Mouse (Mus musculus) left cerebral cortex, adult 18-20 months (tissue): ENCODE results near the gene Bglap3. TPM values are rescaled to one million over a fixed set of nuclear protein-coding genes. Genes with fewer than 3 reads are reported as not detected.
"Not testable (repeated sequence)": the region's sequence is repeated elsewhere in the genome, so short reads cannot be mapped to it uniquely, and the experiment has no call there.

Source experiments
- DNase-seq, 2 experiments: peaks; one replicate each; pipeline ENCODE4 v3.0.0; 2021 to 2022; ENCODE audit warnings: low spot score in 2 of 2, mixed read lengths in 1 of 2
- long read RNA-seq, 2 experiments: library from polyadenylated mRNA; stranded (forward); transcript quantifications; one replicate each; pipeline ENCODE4 v2.0.0; 2021
- total RNA-seq, 2 experiments: library from RNA; stranded (reverse); gene quantifications; 2 replicates each; pipeline ENCODE4 v1.2.3; 2021

The Bglap3 gene
- total RNA-seq: 1 to 10 TPM; 1.7 to 1.9 TPM
- long read RNA-seq, experiment 1, partial matches to known transcripts: 0 of 4 reads
- long read RNA-seq, experiment 1, other reads (novel, unspliced or antisense): 2 of 4 reads
- long read RNA-seq, experiment 2, partial matches to known transcripts: 0 of 1 reads
- long read RNA-seq, experiment 2, other reads (novel, unspliced or antisense): 1 of 1 reads

DNA sequence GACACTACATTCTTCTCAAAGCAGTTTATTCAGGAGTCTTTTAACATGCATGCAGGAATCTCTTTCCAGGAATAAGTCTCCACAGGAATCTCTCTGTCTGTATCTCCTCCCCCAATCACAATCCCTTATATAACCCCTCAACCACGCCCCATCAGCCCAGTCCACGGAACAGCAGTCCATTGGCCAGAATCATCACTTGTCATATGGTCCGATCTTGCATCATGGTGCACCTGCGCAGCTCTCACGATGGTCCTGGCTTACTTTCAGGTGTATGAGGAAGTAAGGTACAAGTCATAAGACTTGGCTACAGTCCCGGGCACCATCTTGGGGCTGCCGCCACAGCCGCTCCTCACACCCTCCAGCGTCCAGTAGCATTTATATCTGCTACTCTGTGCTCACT lies at the start of gene Bglap3:
Bglap3 (minus strand) TSS at position 101 of the 400 bp plus-strand sequence.
- DNase-seq: not testable (repeated sequence)

DNA sequence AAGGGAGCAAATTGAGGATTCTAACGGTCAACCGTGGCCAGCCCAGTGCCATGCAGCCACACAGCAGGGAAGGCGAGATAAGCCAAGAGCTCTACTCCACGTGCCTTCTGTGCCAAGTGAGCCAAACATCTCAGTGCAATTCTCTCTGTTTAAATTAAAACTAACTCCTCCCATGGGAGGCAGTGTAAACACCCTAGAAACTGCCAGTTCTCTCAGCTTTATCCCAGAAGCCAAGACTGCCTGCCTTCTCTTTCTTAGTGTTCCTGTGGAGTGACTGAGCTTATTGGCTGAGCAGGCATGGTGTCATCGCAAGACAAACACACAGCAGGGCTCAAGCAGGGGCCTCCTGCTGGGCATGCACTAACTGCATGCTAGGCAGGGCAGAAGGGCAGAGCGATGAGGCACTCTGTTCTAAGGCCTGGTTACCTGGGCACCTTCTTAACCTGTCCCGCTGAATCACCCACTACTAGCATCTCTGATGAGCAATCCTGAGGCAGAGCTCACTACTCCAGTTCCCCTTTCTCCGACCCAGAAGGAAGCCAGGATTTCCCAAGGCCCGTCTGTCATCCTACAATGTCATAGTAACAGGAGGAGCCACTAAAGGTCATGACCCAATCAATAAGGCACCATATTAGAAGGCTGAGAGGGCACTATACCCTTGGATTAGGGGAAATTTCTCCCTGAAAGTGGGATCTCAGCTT lies 49.6 kb upstream of the Bglap3 start:
- DNase-seq: peak; percentile 21 to 41

DNA sequence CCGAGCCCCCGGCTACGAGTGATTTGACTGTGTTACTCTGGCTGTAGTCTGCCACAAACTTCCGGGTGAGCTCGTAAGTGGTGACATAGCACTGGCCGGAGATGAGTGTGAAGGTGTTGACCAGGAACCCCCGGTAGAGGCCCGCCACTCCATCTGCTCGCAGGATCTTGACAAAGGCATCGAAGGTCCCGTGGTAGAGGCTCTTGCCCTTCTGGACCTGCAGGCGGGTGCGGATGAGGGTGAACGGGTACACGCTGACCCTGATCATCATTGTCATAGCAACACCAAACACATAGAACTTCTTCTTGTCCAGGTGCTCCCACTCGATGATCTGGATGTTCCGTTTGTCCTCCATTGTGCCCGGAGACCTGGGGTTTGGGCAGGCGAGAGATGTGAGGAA lies 48.2 kb upstream of the Bglap3 start:
- DNase-seq: no peak

DNA sequence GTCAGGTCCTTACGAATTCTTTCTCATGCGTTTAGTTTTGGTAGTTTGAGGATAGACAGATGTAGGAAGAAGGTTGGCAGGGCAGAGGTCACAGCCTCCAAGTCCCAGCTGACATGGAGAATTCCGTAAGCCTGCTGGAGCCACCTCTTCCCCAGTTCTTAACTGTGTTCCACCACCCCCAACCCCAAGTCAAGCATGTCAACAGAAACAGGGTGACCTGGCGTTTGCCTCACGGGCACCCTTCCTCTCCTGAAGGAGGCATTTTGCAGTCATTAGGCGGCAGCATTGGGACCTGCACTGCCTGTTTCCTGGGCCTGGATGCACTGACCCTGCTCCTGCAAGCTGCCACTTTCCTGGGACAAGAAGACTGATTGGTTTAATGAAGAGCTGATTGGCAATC lies 45.5 kb upstream of the Bglap3 start:
- DNase-seq: no peak

DNA sequence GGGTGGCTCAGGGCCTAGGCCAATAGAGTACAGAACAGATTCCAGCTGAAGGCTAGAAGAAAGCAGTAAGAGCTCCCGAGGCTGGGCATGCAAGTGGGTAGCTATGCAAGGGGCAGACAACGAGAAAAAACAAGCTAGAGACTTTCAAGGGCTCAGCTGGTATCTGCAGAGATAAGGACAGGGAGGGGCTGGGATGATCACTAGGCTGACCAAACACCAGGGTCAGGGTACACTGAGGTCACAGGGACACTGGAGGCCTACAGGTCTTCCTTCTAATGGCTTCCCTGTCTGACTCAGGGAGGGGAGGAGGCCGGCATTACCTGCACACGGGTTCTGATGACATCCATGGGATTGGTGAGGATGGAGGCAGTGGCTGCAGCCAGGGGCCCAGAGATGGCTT lies 43.1 kb upstream of the Bglap3 start:
- no peak for DNase-seq

DNA sequence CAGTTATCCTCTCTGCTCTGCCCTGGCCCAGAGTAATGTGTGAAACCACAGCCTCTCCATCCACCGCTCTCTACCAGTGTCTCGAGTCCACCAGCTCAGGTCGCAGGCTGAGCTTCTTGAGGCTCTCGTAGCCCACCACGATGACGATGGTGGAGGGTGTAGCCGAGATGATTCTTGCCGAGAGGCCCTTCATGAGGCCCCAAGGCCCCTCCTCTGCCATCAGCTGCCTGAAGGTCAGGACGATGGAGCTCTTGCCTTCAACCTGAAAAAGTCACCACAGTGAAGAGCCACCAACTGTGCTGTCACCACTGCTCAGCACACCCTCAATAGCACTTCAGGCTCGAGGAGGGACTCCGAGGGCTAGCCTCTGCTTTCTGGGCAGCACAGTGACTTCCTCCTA lies 40.1 kb upstream of the Bglap3 start:
- DNase-seq: no peak

DNA sequence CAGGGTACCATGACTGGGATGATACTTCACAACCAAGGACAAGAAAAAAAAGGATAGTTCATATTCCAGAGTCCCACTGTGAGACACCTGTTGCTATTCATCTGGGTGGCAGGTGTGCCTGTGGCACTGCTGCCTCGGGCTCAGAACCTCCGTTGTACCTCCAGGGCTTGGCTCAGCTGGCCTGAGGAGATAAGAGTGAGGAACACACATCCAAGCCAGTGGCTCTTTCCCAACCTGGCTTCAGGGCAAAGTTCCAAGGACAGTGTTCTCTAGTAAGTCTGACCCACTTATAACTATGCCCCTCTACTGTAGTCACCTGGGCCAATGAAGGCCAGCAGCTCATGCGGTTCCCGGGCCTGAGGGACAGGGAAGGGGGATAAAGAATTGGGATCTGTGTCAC lies 39.1 kb upstream of the Bglap3 start:
- no peak for DNase-seq

DNA sequence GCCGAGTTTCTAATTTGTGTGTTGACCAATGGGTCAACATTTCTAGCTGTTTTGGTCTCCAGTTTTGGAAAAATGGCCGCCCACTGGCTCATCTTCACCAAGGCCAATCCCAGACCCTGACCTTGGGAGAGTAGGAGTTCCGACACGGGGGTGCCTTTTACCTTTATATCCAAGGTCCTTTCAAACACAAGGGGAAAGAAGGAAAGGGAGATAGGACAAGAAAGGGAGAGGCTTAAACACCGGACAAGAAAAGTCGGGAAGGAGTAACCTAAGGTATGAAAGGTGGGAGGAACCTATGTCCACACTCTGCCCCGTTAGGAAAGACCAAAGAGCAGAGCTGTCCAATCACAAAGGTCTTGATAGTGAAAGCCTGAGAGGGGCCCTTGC lies 38.1 kb upstream of the Bglap3 start:
- no peak for DNase-seq

DNA sequence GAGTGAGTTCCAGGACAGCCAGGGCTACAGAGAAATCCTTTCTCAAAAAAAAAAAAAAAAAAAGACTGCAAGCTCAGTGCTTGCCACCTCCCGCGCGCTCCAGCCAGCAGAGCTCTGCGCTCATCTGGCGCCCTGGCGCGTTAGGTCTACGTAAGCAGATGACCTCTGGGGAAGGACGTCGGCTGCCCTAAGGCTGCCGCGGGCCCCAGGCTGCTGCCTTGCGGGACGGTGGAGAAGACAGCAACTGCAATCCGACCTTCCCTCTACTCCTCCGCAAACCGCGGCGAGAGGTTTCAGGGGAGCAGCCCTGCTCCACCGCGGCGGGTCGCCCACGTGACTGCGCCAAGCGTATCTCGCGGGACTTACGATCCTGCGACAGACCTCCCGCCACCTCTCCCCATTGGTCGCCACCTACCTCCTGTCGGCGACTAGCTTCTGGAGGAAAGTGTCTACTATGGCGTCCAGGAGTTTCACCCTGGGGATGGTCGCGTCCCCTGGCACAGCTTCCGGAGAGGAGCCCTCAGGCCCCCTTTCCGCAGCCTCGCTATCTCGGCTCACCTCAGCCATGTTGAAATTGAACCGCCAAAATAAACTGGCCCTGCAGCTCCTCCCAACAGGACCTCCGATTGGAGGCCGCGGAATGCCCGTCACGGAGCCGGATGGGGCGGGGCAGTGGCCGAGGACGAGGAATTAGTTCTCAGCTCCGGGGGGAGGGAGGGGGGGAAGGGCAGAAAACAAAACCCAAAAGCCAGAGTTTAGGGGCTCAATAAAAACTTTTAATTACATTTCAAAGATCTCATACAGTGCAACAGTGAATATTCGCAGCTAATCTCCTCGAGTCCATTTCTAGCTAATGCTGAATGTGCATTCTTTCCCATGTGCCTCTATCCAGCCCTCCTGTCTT lies 37.5 kb upstream of the Bglap3 start, which contains the start of gene Pmf1:
Pmf1 (minus strand) TSS at position 591 of the 904 bp plus-strand sequence.
- DNase-seq: peak; percentile 86 to 88

DNA sequence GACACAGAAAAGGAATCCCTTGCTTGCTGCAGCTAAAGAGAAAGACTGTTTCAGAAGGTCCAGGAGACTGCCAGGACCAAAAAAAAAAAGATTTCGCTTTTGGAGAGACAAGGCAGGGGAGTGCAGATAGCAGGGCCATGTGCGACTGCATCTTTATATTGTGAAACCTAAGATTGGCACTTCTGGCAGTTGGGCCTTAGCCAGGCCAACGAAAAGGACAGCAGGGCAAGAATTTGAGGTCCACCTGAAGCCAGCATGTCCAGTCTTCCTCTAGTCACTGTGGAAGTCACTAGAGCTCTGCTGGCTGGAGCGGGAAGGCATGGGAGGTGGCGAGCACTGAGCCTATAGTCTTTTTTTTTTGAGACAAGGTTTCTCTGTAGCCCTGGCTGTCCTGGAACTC lies 36.4 kb upstream of the Bglap3 start:
- DNase-seq: no peak

DNA sequence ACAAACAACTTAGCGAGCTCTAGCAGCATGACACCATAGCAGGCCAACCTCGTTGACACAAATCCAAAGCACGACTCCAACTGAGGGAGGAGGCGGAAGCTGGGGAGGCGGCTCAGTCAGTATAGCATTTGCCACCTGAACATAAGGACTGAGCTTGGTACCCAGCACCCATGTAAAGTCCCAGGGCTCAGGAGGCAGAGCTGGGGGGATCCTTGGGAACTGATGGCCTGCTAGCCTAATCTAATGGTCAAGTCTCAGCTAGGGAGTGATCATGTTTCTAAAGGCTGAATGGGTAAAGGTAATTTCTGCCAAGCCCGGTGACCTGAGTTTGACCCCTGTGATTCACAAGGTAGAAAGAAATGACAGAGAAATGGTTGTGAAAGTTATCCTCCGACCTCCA lies 35.0 kb upstream of the Bglap3 start:
- no peak for DNase-seq

DNA sequence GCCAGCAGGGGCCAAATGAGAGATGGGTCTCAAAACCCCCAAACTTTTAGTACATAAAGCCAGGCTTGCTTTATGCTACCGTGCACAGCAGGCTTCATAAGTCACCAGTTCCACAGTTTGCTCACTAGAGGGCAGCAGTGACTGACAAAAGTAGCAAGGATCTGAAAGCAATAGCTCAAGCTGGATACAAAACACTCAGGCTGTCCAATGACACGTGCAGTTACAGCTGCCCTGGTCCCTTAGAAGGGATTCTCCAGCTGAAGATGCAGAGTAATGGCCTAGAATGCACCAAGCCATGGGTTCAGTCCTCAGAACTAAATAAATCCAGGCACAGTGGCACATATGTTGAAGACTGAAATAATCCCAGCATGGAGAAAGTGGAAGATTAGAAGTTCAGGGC lies 34.5 kb upstream of the Bglap3 start:
- DNase-seq: peak; percentile 57 to 70

DNA sequence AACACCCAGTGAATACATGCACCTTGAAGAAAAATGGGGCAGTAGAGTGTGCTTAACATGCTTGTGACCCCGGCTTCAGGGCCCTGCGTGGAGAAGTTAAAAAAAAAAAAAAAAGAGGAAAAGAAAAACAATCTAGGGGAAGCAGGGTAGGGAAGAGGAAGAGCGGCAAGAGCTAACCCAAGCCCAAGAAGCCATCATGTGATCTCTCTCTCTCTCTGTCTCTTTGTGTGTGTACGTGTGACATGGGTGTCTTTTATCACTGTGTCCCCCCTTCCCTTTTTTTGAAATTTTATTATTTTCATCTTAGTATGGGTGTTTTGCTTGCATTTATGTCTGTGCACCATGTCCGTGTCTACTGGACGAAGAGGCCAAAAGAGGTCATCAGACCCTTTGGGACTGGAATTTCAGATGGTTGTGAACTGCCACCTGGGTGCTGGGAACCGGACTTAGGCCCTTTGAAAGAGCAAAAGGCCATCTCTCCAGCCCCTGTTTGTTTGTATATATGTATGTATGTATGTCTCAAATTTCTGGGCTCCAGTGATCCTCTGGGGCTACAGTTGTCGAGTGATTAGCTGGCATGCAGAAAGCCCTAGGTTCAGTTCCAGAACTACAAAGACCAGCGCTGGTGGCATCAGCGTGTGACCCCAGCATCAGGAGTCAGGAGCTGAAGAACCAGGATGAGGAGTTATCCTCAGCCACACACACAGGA lies 31.1 kb upstream of the Bglap3 start:
- no peak for DNase-seq

DNA sequence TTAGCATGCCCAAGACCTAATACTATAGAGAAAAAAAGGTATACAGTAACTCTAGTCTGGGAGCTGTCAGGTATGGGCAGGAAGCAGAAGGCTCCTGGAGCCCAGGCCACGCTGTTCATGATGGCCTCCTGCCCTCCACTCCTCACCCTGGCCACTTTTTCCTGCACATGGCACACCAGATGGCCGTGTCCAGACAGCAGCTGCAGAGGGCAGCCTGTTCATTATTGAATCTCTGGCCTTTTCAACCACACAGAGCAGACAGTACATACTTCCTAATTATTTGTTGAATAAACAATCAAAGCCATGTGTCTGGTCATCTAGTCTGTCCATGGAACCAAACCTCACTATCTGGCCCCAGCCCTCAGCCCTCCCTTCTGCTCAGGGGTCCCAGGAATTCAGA lies 26.1 kb upstream of the Bglap3 start:
- DNase-seq: no peak

DNA sequence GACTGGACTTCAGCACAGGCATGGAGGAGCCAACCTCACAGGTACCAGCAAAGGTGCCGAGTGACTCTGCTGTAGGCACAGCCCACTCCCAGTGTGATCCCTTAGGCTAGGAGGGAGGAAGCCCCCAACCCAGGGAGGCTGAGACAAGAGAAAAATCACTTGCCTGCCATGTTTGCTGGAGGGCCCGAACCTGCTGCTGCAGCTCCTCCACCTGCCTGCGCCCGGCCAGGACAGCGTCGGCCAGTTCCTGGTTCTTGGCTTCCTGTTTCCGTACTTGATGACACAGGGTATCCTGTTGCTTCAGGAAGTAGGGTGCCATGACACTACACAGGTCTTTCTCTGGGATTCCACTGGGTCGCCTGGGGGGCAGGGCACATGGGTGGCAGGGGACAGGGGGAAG lies 23.2 kb upstream of the Bglap3 start:
- no peak for DNase-seq

DNA sequence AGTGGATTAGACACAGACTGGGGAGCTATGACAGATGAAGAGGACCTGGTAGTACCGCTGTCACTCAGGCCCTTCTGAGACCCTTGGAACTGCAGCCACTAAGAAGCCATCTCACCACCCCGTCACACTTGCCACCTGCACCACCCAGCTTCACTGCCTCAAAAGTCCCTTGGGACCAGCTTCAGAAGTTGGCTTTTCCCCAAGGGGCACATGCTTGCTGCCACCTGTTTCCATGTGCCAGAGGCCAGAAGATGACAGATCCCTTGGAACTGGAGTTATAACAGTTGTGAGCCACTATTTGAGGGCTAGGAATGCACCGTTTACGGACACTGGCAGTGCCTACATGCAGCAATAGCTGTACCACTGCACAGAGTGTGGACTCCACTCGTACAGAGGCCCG lies 22.7 kb upstream of the Bglap3 start:
- DNase-seq: no peak

DNA sequence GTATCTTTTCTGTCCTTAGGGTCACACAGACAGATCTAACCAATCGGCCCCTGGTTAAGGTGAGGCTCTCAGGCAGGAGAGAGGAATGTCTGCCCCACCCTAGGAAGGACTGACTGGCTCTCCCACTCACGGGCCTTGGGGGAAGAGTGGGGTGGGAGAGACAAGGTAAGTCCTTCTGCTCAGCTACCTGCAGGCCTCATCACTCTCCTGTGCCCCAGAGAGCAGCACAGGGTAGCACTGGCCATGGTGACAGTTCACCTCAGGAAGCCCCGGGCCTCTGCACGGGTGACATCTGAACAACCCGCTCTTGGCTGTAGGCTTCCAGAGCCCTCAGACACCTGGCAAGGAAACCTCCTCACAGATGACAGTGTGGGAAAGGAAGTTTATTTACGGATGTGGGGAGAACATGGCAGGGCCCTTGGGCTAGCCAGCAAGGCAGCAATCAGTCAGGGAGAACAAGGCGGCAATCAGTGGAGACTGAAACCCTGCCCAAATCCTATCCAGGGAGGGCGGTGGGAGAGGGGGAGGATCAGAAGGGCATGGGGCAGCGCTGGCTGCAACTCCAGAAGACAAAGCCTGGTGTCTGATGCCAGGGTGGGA lies 21.3 kb upstream of the Bglap3 start:
- DNase-seq: no peak

DNA sequence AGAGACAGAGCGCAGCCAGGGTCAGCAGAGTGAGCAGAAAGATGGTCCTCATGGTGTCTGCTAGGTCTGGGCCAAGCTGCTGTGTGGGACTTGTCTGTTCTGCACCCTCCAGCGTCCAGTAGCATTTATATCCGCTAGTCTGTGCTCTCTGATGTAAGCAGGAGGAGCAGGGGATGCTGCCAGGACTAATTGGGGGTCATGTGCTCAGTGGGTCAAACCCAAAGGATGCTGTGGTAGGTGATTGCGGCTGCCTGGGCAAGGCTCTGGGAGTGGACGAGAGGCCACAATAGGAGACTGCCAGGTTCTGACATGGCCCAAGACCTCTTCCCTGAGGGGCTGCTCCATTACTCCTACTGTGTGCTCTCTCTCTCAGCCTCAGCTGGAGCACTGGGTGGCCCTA lies 11.8 kb upstream of the Bglap3 start, which contains the start of gene Bglap:
Bglap (minus strand) TSS at position 101 of the 400 bp plus-strand sequence.
- no peak for DNase-seq

DNA sequence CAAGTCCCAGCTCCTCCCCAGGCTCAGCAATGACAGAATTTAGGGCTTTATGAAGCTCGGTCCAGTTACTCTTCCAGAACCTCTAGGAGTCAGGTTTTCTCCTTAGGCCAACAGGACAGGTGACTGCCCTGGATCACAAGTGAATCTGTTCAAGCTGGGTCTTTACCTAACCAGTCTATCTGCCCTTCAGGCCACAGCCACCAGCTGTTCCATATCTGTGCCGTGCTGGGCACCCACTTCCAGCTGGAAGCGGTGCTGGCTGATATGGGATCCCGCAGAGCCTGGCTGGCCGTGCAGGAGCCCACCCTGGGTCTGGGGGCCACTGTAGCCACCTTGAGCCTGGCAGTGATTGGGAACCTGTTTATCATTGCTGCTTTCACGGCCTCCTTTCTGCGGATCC lies 9.8 kb upstream of the Bglap3 start:
- DNase-seq: not testable (repeated sequence)

DNA sequence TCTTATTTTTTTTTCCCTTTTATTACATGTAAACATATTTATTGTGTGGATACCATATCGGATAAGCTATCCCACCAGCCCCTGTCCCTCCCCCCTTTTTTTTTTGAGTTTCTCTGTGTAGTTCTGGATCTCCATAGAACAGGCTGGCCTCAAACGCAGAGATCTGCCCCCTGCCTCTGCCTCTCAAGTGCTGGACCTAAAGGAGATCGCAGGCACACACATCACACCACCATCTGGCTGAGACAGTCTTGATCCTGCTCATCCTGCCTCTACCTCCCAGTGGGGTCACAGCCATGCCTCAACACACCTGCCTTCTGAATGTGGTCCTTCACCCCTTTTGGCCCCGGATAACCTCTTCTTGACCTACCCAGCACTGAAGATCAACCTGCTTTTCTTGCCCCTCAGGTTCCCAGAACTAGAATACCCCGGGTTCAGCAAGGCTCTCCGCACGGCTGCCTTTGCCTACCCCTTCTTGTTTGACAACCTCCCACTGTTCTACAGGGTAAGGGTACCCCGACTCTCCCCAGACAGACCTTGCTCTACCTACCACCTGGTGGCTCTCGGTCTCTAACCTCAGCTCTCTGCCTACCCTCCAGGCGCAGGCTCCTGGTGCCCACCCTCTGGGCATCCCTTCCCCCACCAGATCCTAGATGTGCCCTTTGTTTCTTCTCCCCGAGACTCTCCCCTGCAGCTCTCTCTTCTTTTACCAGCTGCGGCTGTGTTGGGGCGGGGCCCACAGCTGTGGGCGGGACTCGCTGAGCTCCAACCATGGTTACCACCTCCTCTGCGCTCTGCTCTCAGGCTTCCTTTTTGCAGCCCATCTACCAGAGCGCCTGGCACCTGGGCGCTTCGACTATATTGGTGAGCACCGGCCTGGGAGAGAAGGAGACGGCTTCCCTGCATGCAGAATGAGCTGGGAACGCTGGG lies 9.1 kb upstream of the Bglap3 start:
- peak in 1 of 2 experiments; percentile 37 for DNase-seq
